Mouse (Mus musculus): ENCODE data around the gene Cct7. TPM values are rescaled to one million over a fixed set of nuclear protein-coding genes. Genes with fewer than 3 reads are reported as not detected.

Gene Cct7
- polyA plus RNA-seq (2017; shearing (Covaris generic)): 347 TPM

DNA sequence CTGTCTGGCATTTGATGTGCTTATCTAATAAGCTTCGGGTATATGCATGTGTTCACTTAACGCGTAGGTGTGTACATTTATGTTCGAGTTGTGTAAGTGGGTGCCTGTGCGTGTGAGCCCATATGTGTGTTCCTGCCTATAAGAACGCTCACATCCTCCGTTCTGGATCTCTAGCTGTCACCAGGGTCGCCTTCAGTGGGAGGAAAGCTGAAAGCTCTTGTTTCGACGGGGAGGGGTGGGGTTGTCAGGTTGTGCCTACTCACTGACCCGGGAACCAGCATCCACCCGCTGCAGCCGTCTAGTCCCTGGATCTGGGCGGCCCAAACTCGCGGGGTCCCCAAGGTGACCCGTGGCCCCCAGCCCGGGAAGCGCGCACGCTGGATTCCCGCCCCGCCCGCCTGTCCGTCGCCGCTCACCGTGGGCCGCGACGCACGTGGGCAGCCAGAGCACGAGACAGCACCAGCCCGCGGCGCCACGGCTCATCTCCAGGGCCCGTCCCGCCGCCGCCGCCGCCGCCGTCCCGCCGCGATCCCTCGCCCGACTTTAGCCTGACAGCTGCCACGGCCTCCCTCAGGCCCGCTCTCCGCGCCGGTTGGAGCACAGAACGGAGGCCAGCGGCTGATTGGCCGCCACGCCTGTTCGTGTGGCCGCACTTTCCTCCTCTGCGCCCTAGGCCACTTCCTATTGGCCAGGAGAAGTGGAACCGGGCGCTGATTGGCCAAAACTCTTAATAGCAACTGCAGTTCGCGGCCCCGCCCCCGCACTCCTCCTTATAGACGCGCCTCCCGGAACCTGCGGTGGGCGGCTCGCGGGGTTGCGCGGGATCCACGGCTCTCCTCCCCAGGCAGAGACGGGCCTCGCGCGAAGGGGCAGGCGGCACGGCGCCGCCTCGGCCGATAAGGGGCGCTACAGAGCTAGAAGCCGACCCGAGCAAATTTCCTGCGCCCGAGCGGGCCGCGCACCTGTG lies at the start of gene Cct7:
Cct7 (plus strand) TSS at position 818 of the 967 bp plus-strand sequence.

DNA sequence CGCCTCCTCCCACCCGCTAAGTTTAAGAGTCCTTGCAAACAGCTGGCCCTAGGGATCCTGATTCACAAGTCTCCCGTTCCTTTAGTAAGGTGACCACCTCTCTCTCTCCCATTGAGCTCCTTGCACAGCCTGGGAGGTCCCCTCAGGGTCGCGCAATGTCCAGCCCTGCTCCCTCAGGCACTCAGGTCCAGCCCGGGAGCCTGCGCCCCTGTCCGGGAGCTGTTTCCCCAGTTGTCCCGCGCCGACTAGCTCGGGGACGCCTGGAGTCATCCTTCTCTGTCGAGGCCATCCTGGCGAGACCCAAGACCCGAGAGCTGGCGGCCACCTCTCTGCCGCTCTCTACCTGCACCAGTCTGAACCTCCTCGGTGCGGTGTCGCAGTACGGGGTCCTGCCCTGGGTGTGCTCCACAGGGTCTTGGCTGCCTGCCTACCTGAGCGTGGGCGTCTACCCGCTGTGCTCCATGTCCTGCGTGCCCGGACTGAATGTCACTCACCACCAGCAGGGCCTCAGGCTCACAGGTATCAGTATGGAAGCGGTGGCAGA lies 27.4 kb upstream of the Cct7 start, which contains the start of gene Noto:
Noto (plus strand) TSS at position 51 of the 544 bp plus-strand sequence.

DNA sequence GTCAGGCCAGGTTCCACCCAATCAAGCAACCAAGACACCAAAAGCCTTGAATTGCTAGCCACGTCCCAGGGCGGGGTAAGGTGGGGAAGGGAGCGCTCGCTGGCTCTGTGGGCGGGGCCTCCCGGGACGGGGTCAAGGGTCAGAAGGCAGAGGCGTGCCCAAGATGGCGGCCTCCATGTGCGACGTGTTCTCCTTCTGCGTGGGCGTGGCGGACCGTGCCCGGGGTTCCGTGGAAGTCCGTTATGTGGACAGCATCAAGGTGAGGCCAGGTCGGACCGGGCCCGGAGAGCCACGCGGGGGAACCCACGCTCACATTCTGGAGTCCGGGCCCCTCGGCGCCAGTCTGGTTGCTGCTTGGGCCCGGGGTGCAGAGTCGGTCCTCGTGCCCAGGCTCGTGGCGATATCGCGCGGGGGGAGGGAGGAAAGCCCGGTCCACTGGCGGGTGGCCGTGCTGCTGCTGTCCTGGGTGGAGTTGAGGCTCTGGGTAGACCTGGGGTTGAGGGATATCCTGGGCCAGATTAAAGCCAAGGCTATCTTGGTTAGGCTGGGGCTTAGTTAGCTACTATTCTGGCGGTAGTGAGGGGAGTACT lies 19.4 kb upstream of the Cct7 start, which contains the start of gene Smyd5:
Smyd5 (plus strand) TSS at position 148 of the 590 bp plus-strand sequence.

DNA sequence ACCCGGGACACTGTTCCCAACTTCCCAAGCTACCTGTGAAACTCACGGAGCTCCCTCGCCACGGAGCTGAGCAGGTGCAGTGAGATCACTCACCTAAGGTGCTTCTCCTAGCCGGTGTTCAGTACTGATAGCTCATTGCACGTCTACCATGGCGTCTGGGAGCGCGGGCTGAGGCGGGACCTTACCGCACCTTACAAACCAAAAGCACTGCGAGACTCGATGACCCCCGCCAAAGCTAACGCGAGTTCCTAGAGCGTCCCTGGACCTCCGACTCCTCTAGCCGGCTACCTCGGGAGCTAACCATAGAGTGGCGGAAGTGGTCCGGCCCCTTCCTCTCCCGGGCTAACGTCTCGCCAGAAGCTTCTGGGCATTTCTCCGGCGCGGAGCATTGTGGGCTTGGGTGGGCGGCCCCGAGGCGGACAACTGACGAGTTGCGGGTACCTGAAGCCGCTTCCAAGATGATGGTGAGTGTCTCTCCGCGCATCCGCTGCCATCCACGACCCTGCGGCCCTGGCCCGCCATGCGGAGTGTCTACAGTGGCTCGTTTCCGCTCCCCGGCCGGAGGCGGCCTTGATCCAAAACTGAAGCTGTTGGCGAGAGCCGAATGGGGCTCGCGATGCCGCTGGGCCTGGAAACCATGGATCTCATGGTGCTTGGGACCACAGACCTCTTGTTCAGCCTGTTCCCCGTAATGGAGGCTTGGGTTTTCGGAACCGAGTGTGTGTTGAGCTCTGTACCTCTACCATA lies 523 bp downstream of the Cct7 start, which contains the start of gene Pradc1:
Pradc1 (minus strand) TSS at position 307 of the 747 bp plus-strand sequence.

DNA sequence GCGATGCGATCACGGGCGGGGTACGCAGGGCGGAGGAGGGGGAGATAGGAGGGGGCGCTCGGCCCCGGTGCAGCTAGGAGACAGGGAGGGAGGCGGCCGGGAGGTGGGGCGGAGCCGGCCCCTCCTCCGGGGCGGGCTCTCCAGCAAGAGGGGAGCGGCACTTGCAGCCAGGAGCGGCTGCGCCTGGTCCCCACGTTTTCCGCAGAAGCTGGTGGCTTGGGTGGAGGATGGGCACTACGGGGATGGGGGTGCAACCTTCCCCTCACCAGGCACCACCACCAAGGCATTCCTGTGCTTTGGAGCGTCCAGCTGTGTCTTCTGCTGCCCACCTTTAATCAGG lies 51.6 kb downstream of the Cct7 start, which contains the start of gene Fbxo41:
Fbxo41 (minus strand) TSS at position 84 of the 340 bp plus-strand sequence.

DNA sequence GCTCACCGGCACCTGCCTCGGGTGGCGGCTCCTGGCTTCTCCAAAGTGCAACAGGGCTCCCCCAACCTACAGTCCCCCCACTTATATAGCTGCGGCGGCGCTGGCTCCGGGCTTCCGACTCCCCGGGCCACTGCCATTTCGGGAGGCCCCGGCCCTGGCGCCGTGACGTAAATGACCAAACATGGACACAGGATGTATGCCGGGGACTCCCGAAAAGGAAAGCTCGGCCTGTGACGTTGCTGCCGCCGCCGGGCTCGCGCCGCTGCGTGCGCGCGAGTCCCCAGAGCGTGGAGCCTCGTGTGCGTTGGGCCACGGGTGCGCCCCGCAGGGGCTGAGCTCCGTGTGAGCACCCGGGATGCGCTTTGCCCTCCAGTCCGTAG lies 62.2 kb downstream of the Cct7 start, which contains the start of gene Egr4:
Egr4 (minus strand) TSS at position 59 of the 380 bp plus-strand sequence.

Other genes starting within 250 kb of the Cct7 start
- 1.5 TPM for gene Sfxn5, start 118.1 kb upstream of the Cct7 start, polyA plus RNA-seq (2017; shearing (Covaris generic))
- 0.52 TPM for gene Rab11fip5, start 76.9 kb upstream of the Cct7 start, polyA plus RNA-seq (2017; shearing (Covaris generic))
- gene Noto, start 27.6 kb upstream of the Cct7 start, polyA plus RNA-seq (2017; shearing (Covaris generic)): not detected
- 60.0 TPM for gene Smyd5, start 19.5 kb upstream of the Cct7 start, polyA plus RNA-seq (2017; shearing (Covaris generic))
- gene Pradc1, start 456 bp downstream of the Cct7 start, polyA plus RNA-seq (2017; shearing (Covaris generic)): 20.4 TPM
- 0.50 TPM for gene Fbxo41, start 51.5 kb downstream of the Cct7 start, polyA plus RNA-seq (2017; shearing (Covaris generic))
- gene Egr4, start 62.1 kb downstream of the Cct7 start, polyA plus RNA-seq (2017; shearing (Covaris generic)): not detected
- 1.7 TPM for gene Alms1, start 136.0 kb downstream of the Cct7 start, polyA plus RNA-seq (2017; shearing (Covaris generic))

Data from inflammation-experienced regulatory T-cells, adult 16 weeks (primary cell).